Mouse (Mus musculus): Measurements from ENCODE around the gene Zfp276. TPM values are rescaled to one million over a fixed set of nuclear protein-coding genes. Genes with fewer than 3 reads are reported as not detected.

Gene Zfp276
- polyA plus RNA-seq, 1 experiment from 2014 or later, result 22.8 TPM

GRCm38 (mm10) chr8:123308738-123309137, 54.7 kb downstream of the Zfp276 start:
- H3K4me1 ChIP-seq, result no peaks in the 10 kb centered on the region
- 72% methylated on average over 4 of the region's 4 CpGs for WGBS
- peaks cover 42% of the 10 kb centered on the region for H3K36me3 ChIP-seq (ENCODE audit: poor library complexity, severe bottlenecking)
- no peak overlapping the region for H3K4me2 ChIP-seq
- no peaks in the 10 kb centered on the region for H3K27me3 ChIP-seq
- H3K9ac ChIP-seq, result no peak overlapping the region
- H3K27ac ChIP-seq, result no peak overlapping the region
- H3K9me3 ChIP-seq (replicated peaks), result no peaks in the 10 kb centered on the region
- ATAC-seq, result no peak
- H3K4me3 ChIP-seq, result no peak overlapping the region

GRCm38 (mm10) chr8:123317781-123318466, 63.9 kb downstream of the Zfp276 start:
- H3K36me3 ChIP-seq (ENCODE audit: poor library complexity, severe bottlenecking), result no peaks in the 10 kb centered on the region
- WGBS, result 7% methylated on average over 18 of the region's 21 CpGs
- no peak overlapping the region for H3K27ac ChIP-seq
- peak overlapping the region; percentile 75 for H3K9ac ChIP-seq
- H3K4me3 ChIP-seq, result peak overlapping the region; percentile 60
- peaks cover 16% of the 10 kb centered on the region for H3K4me1 ChIP-seq
- H3K4me2 ChIP-seq, result peak overlapping the region; percentile 83
- H3K9me3 ChIP-seq (replicated peaks), result no peaks in the 10 kb centered on the region
- H3K27me3 ChIP-seq, result no peaks in the 10 kb centered on the region
- no peak for ATAC-seq

GRCm38 (mm10) chr8:123318467-123318911, 64.5 kb downstream of the Zfp276 start, which contains the start of gene Fanca:
Gene Fanca (minus strand): TSS chr8:123318576.
- peaks cover 16% of the 10 kb centered on the region for H3K4me1 ChIP-seq
- under 1% methylated on average over 23 of the region's 24 CpGs for WGBS
- ATAC-seq, result peak; percentile 99

More at GRCm38 (mm10) chr8:123318467-123318911, 64.5 kb downstream of the Zfp276 start, which contains the start of gene Fanca:
- Histone ChIP-seq H3K4me3 (peak within 1 kb of the TSS; percentile 60), H3K9ac (peak within 1 kb of the TSS; percentile 75), H3K9me3 (replicated peaks) (no peaks in the 10 kb centered on the region), H3K27ac (no peak within 1 kb of the TSS), H3K4me2 (peak within 1 kb of the TSS; percentile 83), H3K36me3 (ENCODE audit: poor library complexity, severe bottlenecking) (no peaks in the 10 kb centered on the region), H3K27me3 (no peaks in the 10 kb centered on the region)

Other genes starting within 250 kb of the Zfp276 start
- 34.3 and 35.6 TPM in 2 replicates for gene Ankrd11, start 211.9 kb upstream of the Zfp276 start, polyA plus RNA-seq (2015; fragmentation: Nextera tagmentation; extraction: Ambion mirVana)
- 45.1 and 47.3 TPM in 2 replicates for gene Spg7, start 191.3 kb upstream of the Zfp276 start, polyA plus RNA-seq (2015; fragmentation: Nextera tagmentation; extraction: Ambion mirVana)
- gene Rpl13, start 151.8 kb upstream of the Zfp276 start, polyA plus RNA-seq (2015; fragmentation: Nextera tagmentation; extraction: Ambion mirVana), result 917 and 1,023 TPM in 2 replicates
- gene Cpne7, start 136.8 kb upstream of the Zfp276 start, polyA plus RNA-seq (2015; fragmentation: Nextera tagmentation; extraction: Ambion mirVana), result 0.43 and 0.64 TPM in 2 replicates
- 0.40 and 0.44 TPM in 2 replicates for gene Sult5a1, start 95.9 kb upstream of the Zfp276 start, polyA plus RNA-seq (2015; fragmentation: Nextera tagmentation; extraction: Ambion mirVana)
- gene Dpep1, start 68.0 kb upstream of the Zfp276 start, polyA plus RNA-seq (2015; fragmentation: Nextera tagmentation; extraction: Ambion mirVana), result not detected in 2 replicates
- gene Chmp1a, start 41.4 kb upstream of the Zfp276 start, polyA plus RNA-seq (2015; fragmentation: Nextera tagmentation; extraction: Ambion mirVana), result 183 and 199 TPM in 2 replicates
- 4.2 and 5.5 TPM in 2 replicates for gene Spata33, start 41.4 kb upstream of the Zfp276 start, polyA plus RNA-seq (2015; fragmentation: Nextera tagmentation; extraction: Ambion mirVana)
- gene Cdk10, start 29.4 kb upstream of the Zfp276 start, polyA plus RNA-seq (2015; fragmentation: Nextera tagmentation; extraction: Ambion mirVana), result 38.8 and 41.8 TPM in 2 replicates
- 1.4 and 2.3 TPM in 2 replicates for gene Spata2l, start 18.0 kb upstream of the Zfp276 start, polyA plus RNA-seq (2015; fragmentation: Nextera tagmentation; extraction: Ambion mirVana)
- 32.9 and 40.3 TPM in 2 replicates for gene Vps9d1, start 153 bp downstream of the Zfp276 start, polyA plus RNA-seq (2015; fragmentation: Nextera tagmentation; extraction: Ambion mirVana)
- 23.0 and 24.0 TPM in 2 replicates for gene Fanca, start 64.4 kb downstream of the Zfp276 start, polyA plus RNA-seq (2015; fragmentation: Nextera tagmentation; extraction: Ambion mirVana)
- gene Spire2, start 78.5 kb downstream of the Zfp276 start, polyA plus RNA-seq (2015; fragmentation: Nextera tagmentation; extraction: Ambion mirVana), result 20.6 and 21.3 TPM in 2 replicates
- gene Tcf25, start 119.6 kb downstream of the Zfp276 start, polyA plus RNA-seq (2015; fragmentation: Nextera tagmentation; extraction: Ambion mirVana), result 190 and 207 TPM in 2 replicates
- 0.15 and 0.27 TPM in 2 replicates for gene Mc1r, start 152.9 kb downstream of the Zfp276 start, polyA plus RNA-seq (2015; fragmentation: Nextera tagmentation; extraction: Ambion mirVana)
- 1,305 and 1,381 TPM in 2 replicates for gene Tubb3, start 157.2 kb downstream of the Zfp276 start, polyA plus RNA-seq (2015; fragmentation: Nextera tagmentation; extraction: Ambion mirVana)
- 38.9 and 41.2 TPM in 2 replicates for gene Def8, start 169.3 kb downstream of the Zfp276 start, polyA plus RNA-seq (2015; fragmentation: Nextera tagmentation; extraction: Ambion mirVana)
- gene Afg3l1, start 223.7 kb downstream of the Zfp276 start, polyA plus RNA-seq (2015; fragmentation: Nextera tagmentation; extraction: Ambion mirVana), result 55.9 and 60.4 TPM in 2 replicates